Mouse (Mus musculus): ENCODE results near the gene Acr.

DNA sequence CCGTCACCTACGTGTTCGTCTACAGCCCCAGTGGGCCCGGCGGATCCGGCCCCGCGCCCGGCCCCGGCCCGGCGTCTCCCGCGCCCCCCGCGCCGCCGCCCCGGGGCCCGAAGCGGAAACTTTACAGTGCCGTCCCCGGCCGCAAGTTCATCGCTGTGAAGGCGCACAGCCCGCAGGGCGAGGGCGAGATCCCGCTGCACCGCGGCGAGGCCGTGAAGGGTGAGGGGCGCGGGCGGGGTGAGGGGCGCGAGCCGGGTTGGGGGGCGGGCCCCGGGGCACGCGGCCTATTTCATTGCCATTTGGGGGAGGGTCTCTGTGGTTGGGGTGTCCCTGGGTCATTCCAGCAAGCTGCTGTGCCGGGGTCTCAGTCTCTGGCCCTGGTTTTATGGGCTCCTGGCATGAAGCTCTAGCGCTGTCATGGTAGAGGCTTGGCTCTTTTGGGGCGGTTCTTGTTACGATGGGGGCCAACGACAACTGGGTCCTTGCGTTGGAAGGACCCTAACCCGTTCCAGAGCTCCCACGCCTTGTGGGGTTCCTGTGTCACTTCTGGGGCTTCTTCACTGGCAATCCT lies 44.0 kb upstream of the Acr start:
- TF ChIP-seq CTCF (IDR thresholded peaks at IDR 0.05; ENCODE audit: low read depth) (no peak), EP300 (IDR thresholded peaks at IDR 0.05; ENCODE audit: low read depth) (no peak)

Measured in heart, postnatal 0 days (tissue).